Mouse (Mus musculus): ENCODE data around the gene Cd22.

- TF ChIP-seq CTCF (IDR thresholded peaks at IDR 0.05; ENCODE audit: borderline replicate concordance, control insufficient read depth, extremely low read depth, insufficient read depth, low read length, poor library complexity) (no peak), POLR2A (IDR thresholded peaks at IDR 0.05; ENCODE audit: control insufficient read depth, extremely low read depth, insufficient read depth, low read length, poor library complexity) (no peak)
Observed at GRCm38 (mm10) chr7:30824306-30824705, 55.8 kb downstream of the Cd22 start.

All from thymus, adult 2 months (tissue).